Mouse (Mus musculus): ENCODE results near the gene Unk.

Unk gene

DNA sequence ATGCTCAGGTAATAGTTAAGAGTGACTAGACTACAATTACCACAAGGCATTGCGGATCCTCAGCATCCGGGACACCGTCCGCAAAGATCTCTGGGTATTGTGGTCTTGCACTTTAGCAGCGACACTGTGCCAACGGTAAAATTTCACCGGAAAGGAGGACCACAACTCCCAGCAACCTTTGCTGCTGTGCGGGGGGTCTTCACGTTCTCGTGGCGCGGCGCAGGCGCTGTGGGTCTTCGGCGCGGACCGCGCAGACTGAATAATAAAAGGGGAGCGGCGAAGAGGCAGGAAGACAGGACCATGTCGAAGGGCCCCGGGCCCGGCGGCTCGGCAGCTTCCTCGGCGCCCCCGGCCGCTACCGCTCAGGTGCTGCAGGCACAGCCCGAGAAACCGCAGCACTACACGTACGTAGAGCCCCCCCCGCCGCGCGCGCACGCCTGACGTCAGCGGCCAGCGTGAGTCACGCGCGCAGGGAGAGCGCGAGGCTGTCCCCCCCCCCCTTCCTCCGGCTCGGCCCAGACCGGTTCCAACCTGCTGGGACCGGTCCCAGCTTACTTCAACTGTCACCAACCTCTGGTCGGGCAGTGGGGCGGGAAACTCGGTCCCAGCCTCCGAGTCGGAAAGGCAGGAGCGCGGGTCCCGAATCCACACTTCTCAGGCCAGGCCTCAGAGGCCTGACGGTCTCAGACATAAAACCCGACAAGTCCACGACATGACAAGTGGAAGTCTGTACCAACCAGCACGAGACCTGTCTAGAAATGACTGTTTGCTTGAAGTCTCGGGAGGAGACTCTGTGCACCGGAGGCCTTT lies at the start of gene Unk:
TSS of gene Unk (plus strand) at position 235 of the 810 bp plus-strand sequence.
- Histone ChIP-seq H3K4me3 (replicated peaks; ENCODE audit: low read length) (peak within 1 kb of the TSS; percentile 90), H3K27me3 (ENCODE audit: insufficient read depth, low read length) (no peaks in the 10 kb centered on the region), H3K36me3 (ENCODE audit: insufficient read depth, low read length) (peaks cover 34% of the 10 kb centered on the region), H3K4me1 (replicated peaks; ENCODE audit: low read depth, low read length) (peaks cover 53% of the 10 kb centered on the region), H3K9me3 (ENCODE audit: low read length) (peaks cover 9% of the 10 kb centered on the region)
- TF ChIP-seq CTCF (conservative IDR thresholded peaks at IDR 0.05; ENCODE audit: low read length) (no peak), POU5F1 (IDR thresholded peaks at IDR 0.05; ENCODE audit: borderline replicate concordance, low read length) (no peak), NANOG (IDR thresholded peaks at IDR 0.05; ENCODE audit: borderline replicate concordance, low read length) (no peak)

DNA sequence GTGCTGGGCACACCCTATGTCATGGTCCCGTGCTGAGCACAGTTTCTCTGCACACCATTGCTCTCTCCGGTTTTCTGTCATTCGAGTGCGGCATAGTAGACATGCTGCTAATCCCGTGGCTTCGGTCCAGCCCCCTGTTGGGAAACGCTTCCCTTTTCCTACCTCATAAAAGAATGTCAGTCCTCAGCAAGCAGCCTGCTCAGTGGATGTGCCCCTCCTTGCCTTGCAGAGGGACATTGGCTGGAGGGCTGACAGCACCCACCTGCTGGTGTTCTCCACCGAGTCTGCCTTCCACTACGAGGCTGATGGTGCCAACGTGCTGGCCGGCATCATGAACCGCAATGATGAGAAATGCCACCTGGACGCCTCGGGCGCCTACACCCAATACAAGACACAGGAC lies 47.6 kb upstream of the Unk start:
- Histone ChIP-seq H3K27me3 (ENCODE audit: insufficient read depth, low read length) (peaks cover 46% of the 10 kb centered on the region), H3K4me1 (replicated peaks; ENCODE audit: low read depth, low read length) (peaks cover 33% of the 10 kb centered on the region), H3K9me3 (ENCODE audit: low read length) (no peaks in the 10 kb centered on the region), H3K4me3 (replicated peaks; ENCODE audit: low read length) (no peak overlapping the region), H3K36me3 (ENCODE audit: insufficient read depth, low read length) (no peaks in the 10 kb centered on the region)
- TF ChIP-seq CTCF (conservative IDR thresholded peaks at IDR 0.05; ENCODE audit: low read length) (no peak), POU5F1 (IDR thresholded peaks at IDR 0.05; ENCODE audit: borderline replicate concordance, low read length) (no peak), NANOG (IDR thresholded peaks at IDR 0.05; ENCODE audit: borderline replicate concordance, low read length) (no peak)

DNA sequence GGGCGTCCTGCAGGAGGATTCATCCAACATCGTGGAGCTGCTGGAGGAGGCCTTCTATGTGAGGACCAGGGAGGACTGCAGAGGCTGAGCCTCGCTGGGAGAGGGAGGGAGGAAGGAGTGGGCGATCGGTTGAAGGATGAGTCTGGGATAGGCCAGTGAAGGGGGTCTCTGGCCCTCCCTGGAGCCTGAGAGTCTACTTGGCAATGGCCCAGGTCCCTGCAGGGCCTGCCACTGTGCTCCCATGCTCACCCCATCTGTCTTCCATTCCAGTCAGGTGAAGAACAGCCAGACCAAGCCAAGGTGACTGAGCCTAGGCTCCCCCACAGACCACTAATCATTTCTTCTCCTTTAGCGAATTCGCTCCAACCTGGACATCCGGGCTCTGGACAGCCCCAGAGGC lies 46.8 kb upstream of the Unk start:
- Histone ChIP-seq H3K4me1 (replicated peaks; ENCODE audit: low read depth, low read length) (peaks cover 28% of the 10 kb centered on the region), H3K4me3 (replicated peaks; ENCODE audit: low read length) (no peak overlapping the region), H3K36me3 (ENCODE audit: insufficient read depth, low read length) (no peaks in the 10 kb centered on the region), H3K9me3 (ENCODE audit: low read length) (no peaks in the 10 kb centered on the region), H3K27me3 (ENCODE audit: insufficient read depth, low read length) (peaks cover 43% of the 10 kb centered on the region)
- TF ChIP-seq POU5F1 (IDR thresholded peaks at IDR 0.05; ENCODE audit: borderline replicate concordance, low read length) (no peak), CTCF (conservative IDR thresholded peaks at IDR 0.05; ENCODE audit: low read length) (no peak), NANOG (IDR thresholded peaks at IDR 0.05; ENCODE audit: borderline replicate concordance, low read length) (no peak)

DNA sequence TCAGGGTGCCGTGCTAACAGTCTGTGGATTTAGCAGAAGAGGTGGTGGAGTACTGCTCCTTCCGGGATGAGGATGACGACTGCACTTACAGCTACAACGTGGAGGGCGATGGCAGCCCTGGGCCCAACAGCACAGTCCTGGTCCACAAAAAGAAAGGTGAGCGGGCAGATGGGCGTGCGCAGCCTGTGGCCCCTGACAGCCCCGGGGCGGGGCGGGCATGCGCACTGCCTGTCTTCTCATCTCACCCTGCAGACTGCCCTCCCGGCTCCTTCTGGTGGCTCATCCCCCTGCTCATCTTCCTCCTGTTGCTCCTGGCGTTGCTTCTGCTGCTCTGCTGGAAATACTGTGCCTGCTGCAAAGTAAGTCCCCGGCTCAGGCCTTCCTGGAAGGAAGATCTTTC lies 40.4 kb upstream of the Unk start:
- peaks cover 27% of the 10 kb centered on the region for H3K27me3 ChIP-seq (ENCODE audit: insufficient read depth, low read length)
- no peaks in the 10 kb centered on the region for H3K9me3 ChIP-seq (ENCODE audit: low read length)
- no peak for TF ChIP-seq CTCF (conservative IDR thresholded peaks at IDR 0.05; ENCODE audit: low read length)
- TF ChIP-seq POU5F1 (IDR thresholded peaks at IDR 0.05; ENCODE audit: borderline replicate concordance, low read length), result no peak
- no peak for TF ChIP-seq NANOG (IDR thresholded peaks at IDR 0.05; ENCODE audit: borderline replicate concordance, low read length)
- H3K4me3 ChIP-seq (replicated peaks; ENCODE audit: low read length), result peak overlapping the region; percentile 68
- H3K36me3 ChIP-seq (ENCODE audit: insufficient read depth, low read length), result no peaks in the 10 kb centered on the region
- H3K4me1 ChIP-seq (replicated peaks; ENCODE audit: low read depth, low read length), result peaks cover 45% of the 10 kb centered on the region

DNA sequence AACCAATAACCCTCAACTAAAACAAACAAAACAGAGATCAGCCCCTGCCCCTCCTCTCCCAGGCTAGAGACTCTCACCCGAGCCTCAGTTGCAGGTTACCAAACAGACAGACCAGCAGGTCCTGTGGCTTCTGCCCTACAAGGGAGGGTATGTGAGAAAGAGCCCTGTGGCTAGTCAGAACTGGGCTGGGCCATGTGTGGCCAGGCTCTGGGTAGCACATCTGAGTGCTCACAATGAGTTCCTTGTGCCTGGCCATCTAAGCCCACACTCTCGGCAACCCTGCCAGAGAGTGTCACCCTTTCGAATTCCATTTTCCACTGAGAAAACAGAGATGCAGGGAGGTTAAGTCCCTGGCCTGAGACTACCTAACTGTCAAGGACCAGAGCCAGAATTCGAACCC lies 38.0 kb upstream of the Unk start:
- TF ChIP-seq CTCF (conservative IDR thresholded peaks at IDR 0.05; ENCODE audit: low read length) (no peak), NANOG (IDR thresholded peaks at IDR 0.05; ENCODE audit: borderline replicate concordance, low read length) (no peak), POU5F1 (IDR thresholded peaks at IDR 0.05; ENCODE audit: borderline replicate concordance, low read length) (no peak)
- Histone ChIP-seq H3K36me3 (ENCODE audit: insufficient read depth, low read length) (no peaks in the 10 kb centered on the region), H3K4me1 (replicated peaks; ENCODE audit: low read depth, low read length) (peaks cover 42% of the 10 kb centered on the region), H3K4me3 (replicated peaks; ENCODE audit: low read length) (no peak overlapping the region), H3K27me3 (ENCODE audit: insufficient read depth, low read length) (peaks cover 23% of the 10 kb centered on the region), H3K9me3 (ENCODE audit: low read length) (no peaks in the 10 kb centered on the region)

DNA sequence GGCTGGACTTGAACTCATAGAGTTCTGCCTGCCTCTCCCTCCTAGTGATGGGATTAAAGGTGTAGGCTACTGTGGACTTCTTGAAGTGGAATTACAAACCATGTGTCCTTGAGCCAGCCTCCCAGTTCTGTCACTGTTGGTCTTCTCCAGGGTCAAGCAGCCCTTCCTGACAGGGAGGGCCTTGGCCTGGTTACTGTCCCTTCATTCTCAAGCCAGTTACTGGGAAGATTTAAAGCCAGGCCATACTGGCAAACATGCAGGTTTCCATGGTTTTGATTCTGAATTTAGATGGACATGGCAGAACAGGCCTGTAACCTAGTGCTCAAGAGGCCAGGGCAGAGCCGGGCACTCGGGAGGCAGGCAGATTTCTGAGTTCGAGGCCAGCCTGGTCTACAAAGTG lies 34.9 kb upstream of the Unk start:
- Histone ChIP-seq H3K36me3 (ENCODE audit: insufficient read depth, low read length) (no peaks in the 10 kb centered on the region), H3K4me1 (replicated peaks; ENCODE audit: low read depth, low read length) (peaks cover 41% of the 10 kb centered on the region), H3K9me3 (ENCODE audit: low read length) (no peaks in the 10 kb centered on the region), H3K27me3 (ENCODE audit: insufficient read depth, low read length) (peaks cover 11% of the 10 kb centered on the region), H3K4me3 (replicated peaks; ENCODE audit: low read length) (no peak overlapping the region)
- TF ChIP-seq NANOG (IDR thresholded peaks at IDR 0.05; ENCODE audit: borderline replicate concordance, low read length) (no peak), POU5F1 (IDR thresholded peaks at IDR 0.05; ENCODE audit: borderline replicate concordance, low read length) (no peak), CTCF (conservative IDR thresholded peaks at IDR 0.05; ENCODE audit: low read length) (no peak)

DNA sequence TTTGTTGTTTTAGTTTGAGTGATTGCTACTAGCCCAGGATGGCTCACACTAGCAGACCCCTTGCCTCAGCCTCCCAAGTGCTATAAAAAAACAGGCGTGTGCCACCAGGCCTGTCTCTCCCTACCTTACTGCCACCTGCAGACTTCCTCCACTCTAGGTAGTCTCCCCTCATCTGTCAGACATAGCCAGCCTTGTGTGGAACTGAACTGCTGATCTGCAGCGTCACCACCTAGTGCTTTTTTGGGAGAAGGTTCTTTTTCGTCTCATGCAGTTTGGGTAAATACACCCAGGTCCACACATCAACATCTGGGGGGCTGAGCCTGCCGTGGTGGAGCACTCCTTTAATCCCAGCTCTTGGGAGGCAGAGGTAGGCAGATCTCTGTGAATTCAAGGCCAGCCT lies 33.1 kb upstream of the Unk start:
- TF ChIP-seq NANOG (IDR thresholded peaks at IDR 0.05; ENCODE audit: borderline replicate concordance, low read length) (no peak), POU5F1 (IDR thresholded peaks at IDR 0.05; ENCODE audit: borderline replicate concordance, low read length) (no peak), CTCF (conservative IDR thresholded peaks at IDR 0.05; ENCODE audit: low read length) (0 out of 2 replicates have a peak, but pooled peaks have one; percentile 21)
- Histone ChIP-seq H3K36me3 (ENCODE audit: insufficient read depth, low read length) (no peaks in the 10 kb centered on the region), H3K9me3 (ENCODE audit: low read length) (no peaks in the 10 kb centered on the region), H3K4me1 (replicated peaks; ENCODE audit: low read depth, low read length) (peaks cover 43% of the 10 kb centered on the region), H3K27me3 (ENCODE audit: insufficient read depth, low read length) (peaks cover 12% of the 10 kb centered on the region), H3K4me3 (replicated peaks; ENCODE audit: low read length) (no peak overlapping the region)

DNA sequence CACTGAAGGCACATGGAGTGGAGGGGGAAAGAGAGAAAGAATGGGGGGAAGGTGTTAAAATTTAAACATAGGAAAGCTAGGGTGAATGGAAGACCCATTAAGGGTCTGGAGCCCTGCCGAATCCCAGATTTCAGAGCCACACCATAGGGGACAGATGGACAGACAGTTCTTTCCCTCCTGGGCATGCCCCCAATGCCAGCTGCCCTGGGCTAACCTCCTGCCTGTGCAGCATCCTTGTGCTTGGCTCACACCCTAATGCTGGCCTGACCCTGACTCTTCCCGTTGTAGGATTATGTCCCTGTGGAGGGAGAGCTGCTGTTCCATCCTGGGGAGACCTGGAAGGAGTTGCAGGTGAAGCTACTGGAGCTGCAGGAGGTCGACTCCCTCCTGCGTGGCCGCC lies 32.5 kb upstream of the Unk start:
- H3K4me3 ChIP-seq (replicated peaks; ENCODE audit: low read length), result no peak overlapping the region
- no peaks in the 10 kb centered on the region for H3K36me3 ChIP-seq (ENCODE audit: insufficient read depth, low read length)
- H3K9me3 ChIP-seq (ENCODE audit: low read length), result no peaks in the 10 kb centered on the region
- H3K4me1 ChIP-seq (replicated peaks; ENCODE audit: low read depth, low read length), result peaks cover 46% of the 10 kb centered on the region
- TF ChIP-seq POU5F1 (IDR thresholded peaks at IDR 0.05; ENCODE audit: borderline replicate concordance, low read length), result no peak
- TF ChIP-seq NANOG (IDR thresholded peaks at IDR 0.05; ENCODE audit: borderline replicate concordance, low read length), result no peak
- no peak for TF ChIP-seq CTCF (conservative IDR thresholded peaks at IDR 0.05; ENCODE audit: low read length)
- peaks cover 9% of the 10 kb centered on the region for H3K27me3 ChIP-seq (ENCODE audit: insufficient read depth, low read length)

Measured in E14TG2a.4 (cell line).